Mouse (Mus musculus) small intestine, adult 2 months (tissue): ENCODE data around the gene Ppp1r1b. TPM values are rescaled to one million over a fixed set of nuclear protein-coding genes. Genes with fewer than 3 reads are reported as not detected.
A peak's percentile ranks its signal among the peaks of the same experiment; 100 is the strongest.

ENCODE experiments used
- H3K27ac ChIP-seq: fragments of 200-500 bp; 2 replicates; pipeline ENCODE4 v1.5.1; 2012; ENCODE audit warnings: low read depth, low read length, control low read depth, inconsistent platforms; ENCODE audit not compliant: insufficient read depth
- H3K27me3 ChIP-seq: fragments of 200-500 bp; 2 replicates; pipeline ENCODE4 v1.6.1; 2012; ENCODE audit warnings: mild to moderate bottlenecking, moderate library complexity, low read length, inconsistent platforms; ENCODE audit not compliant: control insufficient read depth, insufficient read depth
- H3K36me3 ChIP-seq: fragments of 200-500 bp; 2 replicates; pipeline ENCODE4 v1.6.1; 2012; ENCODE audit warnings: mild to moderate bottlenecking, low read length, control low read depth, inconsistent platforms; ENCODE audit not compliant: control insufficient read depth, insufficient read depth
- H3K4me1 ChIP-seq: fragments of 200-500 bp; 2 replicates; pipeline ENCODE4 v1.6.1; 2012; ENCODE audit warnings: low read length, inconsistent platforms, mixed read lengths; ENCODE audit not compliant: control insufficient read depth, insufficient read depth, insufficient read length
- H3K4me3 ChIP-seq: fragments of 200-500 bp; 2 replicates; pipeline ENCODE4 v1.5.1; 2012; ENCODE audit warnings: low read depth, mild to moderate bottlenecking, control low read depth, inconsistent platforms, low read length, moderate library complexity
- CTCF ChIP-seq: fragments of 200-500 bp; IDR thresholded peaks from 2 replicates; pipeline ENCODE4 v1.5.1; 2012; ENCODE audit warnings: low read depth, mild to moderate bottlenecking, control low read depth, inconsistent platforms, low read length, moderate library complexity, mixed read lengths; ENCODE audit not compliant: insufficient replicate concordance, insufficient read length; ENCODE audit errors: extremely low read depth
- POLR2A ChIP-seq: fragments of 200-500 bp; IDR thresholded peaks from 2 replicates; pipeline ENCODE4 v1.6.1; 2012; ENCODE audit warnings: low read depth, mild to moderate bottlenecking, control low read depth, inconsistent platforms, low read length, moderate library complexity
- WGBS: fragments of 180-500 bp; shearing (Covaris S2); methylation state at CpG from one replicate; pipeline ENCODE4 v1.1.7; 2018; 5-methylcytosine and 5-hydroxymethylcytosine counted together
- polyA plus RNA-seq: library from polyadenylated mRNA; depleted of rRNA; stranded (reverse); fragments of >200 nt; gene quantifications from 2 replicates; pipeline ENCODE4 v1.2.3, GENCODE M21; 2012; rRNA removed

The Ppp1r1b gene
- polyA plus RNA-seq, 1 experiment = 270 TPM

GRCm38 (mm10) chr11:98397946-98398345 is 49.7 kb downstream of the Ppp1r1b start:
- H3K27ac ChIP-seq = no peak overlapping the region
- 93% methylated on average over 7 of the region's 7 CpGs for WGBS
- TF ChIP-seq CTCF (no peak), POLR2A (no peak)
- H3K36me3 ChIP-seq = no peaks in the 10 kb centered on the region
- H3K4me3 ChIP-seq = no peak overlapping the region
- H3K4me1 ChIP-seq = peaks cover 32% of the 10 kb centered on the region
- H3K27me3 ChIP-seq = no peaks in the 10 kb centered on the region

DNA sequence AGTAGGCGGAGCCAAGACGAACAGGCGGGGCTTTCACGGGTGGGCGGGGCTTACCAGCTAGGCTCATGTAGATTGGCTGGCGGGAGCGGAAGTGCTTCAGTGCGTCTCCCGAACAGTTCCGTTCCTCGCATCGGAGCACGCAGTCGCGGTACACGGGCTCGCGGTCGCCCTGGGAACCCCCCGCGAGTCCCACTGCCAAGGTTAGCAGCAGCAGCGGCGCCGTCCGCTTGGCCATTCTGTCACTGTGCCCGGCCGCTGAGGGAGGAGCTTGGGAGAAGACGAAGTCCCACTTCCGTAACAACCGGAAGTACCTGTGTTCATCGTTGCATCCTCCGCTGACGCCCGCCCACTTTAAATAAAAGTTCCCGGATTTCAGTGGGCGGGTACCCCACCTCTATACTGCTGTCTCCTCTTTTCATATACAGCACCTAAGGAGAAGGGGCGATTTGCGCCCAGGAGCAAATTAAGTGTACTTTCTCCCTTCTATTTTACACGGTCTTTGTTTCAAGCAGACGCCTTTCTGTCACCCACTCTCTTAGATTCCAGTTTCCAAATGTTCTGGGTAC is 52.0 kb downstream of the Ppp1r1b start, which contains the start of gene Pgap3:
TSS of gene Pgap3 (minus strand) at position 330 of the 566 bp plus-strand sequence.
- Histone ChIP-seq H3K27ac (peak within 1 kb of the TSS; percentile 100), H3K4me1 (peaks cover 17% of the 10 kb centered on the region), H3K4me3 (peak within 1 kb of the TSS; percentile 93), H3K36me3 (no peaks in the 10 kb centered on the region), H3K27me3 (no peaks in the 10 kb centered on the region)
- peak; percentile 64 for TF ChIP-seq POLR2A
- no peak for TF ChIP-seq CTCF
- under 1% methylated on average over 40 of the region's 40 CpGs for WGBS

GRCm38 (mm10) chr11:98400816-98401215 is 52.6 kb downstream of the Ppp1r1b start:
- Histone ChIP-seq H3K4me3 (peak overlapping the region; percentile 6; the same call in 1 of the 2 replicates), H3K36me3 (no peaks in the 10 kb centered on the region), H3K27me3 (no peaks in the 10 kb centered on the region), H3K27ac (peak overlapping the region; percentile 100), H3K4me1 (peaks cover 14% of the 10 kb centered on the region)
- WGBS = 11% methylated on average over 3 of the region's 3 CpGs
- TF ChIP-seq CTCF (no peak), POLR2A (peak; percentile 85)

DNA sequence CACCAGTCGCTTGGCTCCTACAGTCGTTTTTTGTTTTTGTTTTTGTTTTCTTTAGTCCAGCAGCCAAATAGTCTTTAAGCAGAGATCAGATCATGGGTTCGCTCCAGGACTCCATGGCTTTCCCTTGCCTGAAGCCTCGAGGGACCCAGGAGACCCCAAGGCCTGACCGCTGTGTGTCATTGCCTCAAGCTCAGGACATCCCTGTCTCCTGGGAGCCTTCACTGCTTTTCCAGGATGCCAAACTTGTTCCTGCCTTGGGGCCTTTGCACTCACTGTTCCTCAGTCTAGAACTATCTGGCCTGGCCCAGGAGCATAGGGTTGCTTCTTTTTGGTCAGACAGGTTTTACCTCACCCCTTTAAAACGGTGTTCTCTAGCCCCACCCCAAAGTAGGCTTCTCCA is 58.4 kb downstream of the Ppp1r1b start:
- peaks cover 5% of the 10 kb centered on the region for H3K4me1 ChIP-seq
- H3K4me3 ChIP-seq = no peak overlapping the region
- no peak for TF ChIP-seq CTCF
- TF ChIP-seq POLR2A = no peak
- WGBS = 73% methylated on average over 6 of the region's 6 CpGs
- H3K36me3 ChIP-seq = no peaks in the 10 kb centered on the region
- no peak overlapping the region for H3K27ac ChIP-seq
- H3K27me3 ChIP-seq = no peaks in the 10 kb centered on the region

Other genes starting within 250 kb of the Ppp1r1b start
- 4.3 and 9.9 TPM in 2 replicates for gene Fbxl20, start 198.0 kb upstream of the Ppp1r1b start, polyA plus RNA-seq
- 2.4 and 5.9 TPM in 2 replicates for gene Med1, start 155.1 kb upstream of the Ppp1r1b start, polyA plus RNA-seq
- 3.6 and 8.1 TPM in 2 replicates for gene Cdk12, start 145.3 kb upstream of the Ppp1r1b start, polyA plus RNA-seq
- gene Neurod2, start 18.8 kb upstream of the Ppp1r1b start, polyA plus RNA-seq = 0.11 and 0.13 TPM in 2 replicates
- 47.0 and 76.5 TPM in 2 replicates for gene Stard3, start 10.0 kb downstream of the Ppp1r1b start, polyA plus RNA-seq
- gene Tcap, start 35.4 kb downstream of the Ppp1r1b start, polyA plus RNA-seq = 0.24 and 0.42 TPM in 2 replicates
- gene Pnmt, start 38.0 kb downstream of the Ppp1r1b start, polyA plus RNA-seq = not detected in 2 replicates
- gene Pgap3, start 52.1 kb downstream of the Ppp1r1b start, polyA plus RNA-seq = 26.0 and 52.1 TPM in 2 replicates
- 40.2 and 105 TPM in 2 replicates for gene Erbb2, start 64.1 kb downstream of the Ppp1r1b start, polyA plus RNA-seq
- gene Mien1, start 90.6 kb downstream of the Ppp1r1b start, polyA plus RNA-seq = 17.2 and 37.7 TPM in 2 replicates
- gene Grb7, start 98.0 kb downstream of the Ppp1r1b start, polyA plus RNA-seq = 33.0 and 137 TPM in 2 replicates
- gene Ikzf3, start 197.6 kb downstream of the Ppp1r1b start, polyA plus RNA-seq = 6.6 and 9.7 TPM in 2 replicates
- gene Zpbp2, start 202.7 kb downstream of the Ppp1r1b start, polyA plus RNA-seq = not detected in 2 replicates
- 46.3 and 105 TPM in 2 replicates for gene Ormdl3, start 239.0 kb downstream of the Ppp1r1b start, polyA plus RNA-seq
- not detected in 2 replicates for gene Lrrc3c, start 249.9 kb downstream of the Ppp1r1b start, polyA plus RNA-seq